Mouse (Mus musculus): ENCODE measurements around the gene Tex52. TPM values are rescaled to one million over a fixed set of nuclear protein-coding genes. Genes with fewer than 3 reads are reported as not detected.

Gene Tex52
- polyA plus RNA-seq, 1 experiment from 2014 or later, result 0.42 TPM

- Histone ChIP-seq H3K4me3 (ENCODE audit: low read depth, low read length) (no peak overlapping the region), H3K4me2 (no peak overlapping the region), H3K9me3 (replicated peaks; ENCODE audit: control insufficient read depth, low read length) (no peaks in the 10 kb centered on the region), H3K9ac (ENCODE audit: low read depth, low read length) (no peak overlapping the region), H3K4me1 (ENCODE audit: control insufficient read depth, insufficient read depth, low read length) (0 out of 2 replicates have a peak, but pooled peaks cover 4% of the 10 kb centered on the region), H3K27ac (ENCODE audit: low read depth, low read length) (no peak overlapping the region), H3K36me3 (ENCODE audit: control insufficient read depth, insufficient read depth, low read length) (peaks cover 13% of the 10 kb centered on the region; the same call in 1 of the 2 replicates), H3K27me3 (ENCODE audit: control insufficient read depth, insufficient read depth, low read length) (no peaks in the 10 kb centered on the region)
- 58% methylated on average over 3 of the region's 3 CpGs for WGBS (ENCODE audit: insufficient replicate concordance)
- ATAC-seq (replicated peaks; ENCODE audit: insufficient number of reproducible peaks, low FRiP score, low TSS enrichment), result no peak
Observed at GRCm38 (mm10) chr6:128354140-128354539, 21.1 kb upstream of the Tex52 start.

GRCm38 (mm10) chr6:128355201-128355681 is 20.0 kb upstream of the Tex52 start:
- peak; percentile 46 for ATAC-seq (replicated peaks; ENCODE audit: insufficient number of reproducible peaks, low FRiP score, low TSS enrichment)
- WGBS (ENCODE audit: insufficient replicate concordance), result under 1% methylated on average over 26 of the region's 28 CpGs
- peaks cover 4% of the 10 kb centered on the region; the same call in 1 of the 2 replicates for H3K4me1 ChIP-seq (ENCODE audit: control insufficient read depth, insufficient read depth, low read length)
- peak overlapping the region; percentile 65 for H3K4me3 ChIP-seq (ENCODE audit: low read depth, low read length)
- peak overlapping the region; percentile 73 for H3K27ac ChIP-seq (ENCODE audit: low read depth, low read length)
- peaks cover 13% of the 10 kb centered on the region; the same call in 1 of the 2 replicates for H3K36me3 ChIP-seq (ENCODE audit: control insufficient read depth, insufficient read depth, low read length)
- H3K27me3 ChIP-seq (ENCODE audit: control insufficient read depth, insufficient read depth, low read length), result no peaks in the 10 kb centered on the region
- H3K9ac ChIP-seq (ENCODE audit: low read depth, low read length), result peak overlapping the region; percentile 73
- H3K9me3 ChIP-seq (replicated peaks; ENCODE audit: control insufficient read depth, low read length), result no peaks in the 10 kb centered on the region
- H3K4me2 ChIP-seq, result peak overlapping the region; percentile 84

- H3K9ac ChIP-seq (ENCODE audit: low read depth, low read length), result peak within 1 kb of the TSS; percentile 73
- H3K36me3 ChIP-seq (ENCODE audit: control insufficient read depth, insufficient read depth, low read length), result peaks cover 12% of the 10 kb centered on the region; the same call in 1 of the 2 replicates
- H3K4me3 ChIP-seq (ENCODE audit: low read depth, low read length), result peak within 1 kb of the TSS; percentile 65
- peak; percentile 99 for ATAC-seq (replicated peaks; ENCODE audit: insufficient number of reproducible peaks, low FRiP score, low TSS enrichment)
- under 1% methylated on average over 34 of the region's 42 CpGs for WGBS (ENCODE audit: insufficient replicate concordance)
- H3K4me1 ChIP-seq (ENCODE audit: control insufficient read depth, insufficient read depth, low read length), result peaks cover 4% of the 10 kb centered on the region; the same call in 1 of the 2 replicates
- H3K9me3 ChIP-seq (replicated peaks; ENCODE audit: control insufficient read depth, low read length), result no peaks in the 10 kb centered on the region
- H3K27ac ChIP-seq (ENCODE audit: low read depth, low read length), result peak within 1 kb of the TSS; percentile 73
- peak within 1 kb of the TSS; percentile 84 for H3K4me2 ChIP-seq
- no peaks in the 10 kb centered on the region for H3K27me3 ChIP-seq (ENCODE audit: control insufficient read depth, insufficient read depth, low read length)
Observed at GRCm38 (mm10) chr6:128355726-128356416, 19.4 kb upstream of the Tex52 start, which contains the start of gene Tulp3. TSS of gene Tulp3 (minus strand) at chr6:128355851.

- ATAC-seq (replicated peaks; ENCODE audit: insufficient number of reproducible peaks, low FRiP score, low TSS enrichment), result no peak
- Histone ChIP-seq H3K4me3 (ENCODE audit: low read depth, low read length) (no peak overlapping the region), H3K36me3 (ENCODE audit: control insufficient read depth, insufficient read depth, low read length) (peaks cover 11% of the 10 kb centered on the region; the same call in 1 of the 2 replicates), H3K4me2 (no peak overlapping the region), H3K4me1 (ENCODE audit: control insufficient read depth, insufficient read depth, low read length) (peaks cover 14% of the 10 kb centered on the region), H3K27ac (ENCODE audit: low read depth, low read length) (no peak overlapping the region), H3K27me3 (ENCODE audit: control insufficient read depth, insufficient read depth, low read length) (no peaks in the 10 kb centered on the region), H3K9me3 (replicated peaks; ENCODE audit: control insufficient read depth, low read length) (no peaks in the 10 kb centered on the region), H3K9ac (ENCODE audit: low read depth, low read length) (no peak overlapping the region)
- WGBS (ENCODE audit: insufficient replicate concordance), result 41% methylated on average over 2 of the region's 2 CpGs
Observed at GRCm38 (mm10) chr6:128358999-128359398, 16.3 kb upstream of the Tex52 start.

GRCm38 (mm10) chr6:128361901-128362300 is 13.4 kb upstream of the Tex52 start:
- Histone ChIP-seq H3K27me3 (ENCODE audit: control insufficient read depth, insufficient read depth, low read length) (no peaks in the 10 kb centered on the region), H3K27ac (ENCODE audit: low read depth, low read length) (peak overlapping the region; percentile 96), H3K4me1 (ENCODE audit: control insufficient read depth, insufficient read depth, low read length) (peaks cover 11% of the 10 kb centered on the region), H3K9ac (ENCODE audit: low read depth, low read length) (peak overlapping the region; percentile 86), H3K36me3 (ENCODE audit: control insufficient read depth, insufficient read depth, low read length) (peaks cover 20% of the 10 kb centered on the region), H3K4me3 (ENCODE audit: low read depth, low read length) (peak overlapping the region; percentile 96), H3K4me2 (peak overlapping the region; percentile 85), H3K9me3 (replicated peaks; ENCODE audit: control insufficient read depth, low read length) (no peaks in the 10 kb centered on the region)
- ATAC-seq (replicated peaks; ENCODE audit: insufficient number of reproducible peaks, low FRiP score, low TSS enrichment), result no peak
- WGBS (ENCODE audit: insufficient replicate concordance), result 18% methylated on average over 9 of the region's 9 CpGs

- ATAC-seq (replicated peaks; ENCODE audit: insufficient number of reproducible peaks, low FRiP score, low TSS enrichment), result peak; percentile 86
- peaks cover 25% of the 10 kb centered on the region for H3K36me3 ChIP-seq (ENCODE audit: control insufficient read depth, insufficient read depth, low read length)
- H3K27me3 ChIP-seq (ENCODE audit: control insufficient read depth, insufficient read depth, low read length), result no peaks in the 10 kb centered on the region
- H3K9me3 ChIP-seq (replicated peaks; ENCODE audit: control insufficient read depth, low read length), result no peaks in the 10 kb centered on the region
- H3K27ac ChIP-seq (ENCODE audit: low read depth, low read length), result peak within 1 kb of the TSS; percentile 96
- H3K9ac ChIP-seq (ENCODE audit: low read depth, low read length), result peak within 1 kb of the TSS; percentile 86
- H3K4me2 ChIP-seq, result peak within 1 kb of the TSS; percentile 85
- H3K4me1 ChIP-seq (ENCODE audit: control insufficient read depth, insufficient read depth, low read length), result peaks cover 11% of the 10 kb centered on the region
- WGBS (ENCODE audit: insufficient replicate concordance), result under 1% methylated on average over 58 of the region's 76 CpGs
- peak within 1 kb of the TSS; percentile 96 for H3K4me3 ChIP-seq (ENCODE audit: low read depth, low read length)
Observed at GRCm38 (mm10) chr6:128362381-128363006, 12.8 kb upstream of the Tex52 start, which contains the start of the genes Rhno1 and Foxm1. TSS of gene Rhno1 (minus strand) at chr6:128362911. TSS of gene Foxm1 (plus strand) at chr6:128362967.

GRCm38 (mm10) chr6:128363007-128363825 is 12.0 kb upstream of the Tex52 start:
- Histone ChIP-seq H3K36me3 (ENCODE audit: control insufficient read depth, insufficient read depth, low read length) (peaks cover 25% of the 10 kb centered on the region), H3K4me1 (ENCODE audit: control insufficient read depth, insufficient read depth, low read length) (peaks cover 11% of the 10 kb centered on the region), H3K4me2 (peak overlapping the region; percentile 85), H3K9me3 (replicated peaks; ENCODE audit: control insufficient read depth, low read length) (no peaks in the 10 kb centered on the region), H3K4me3 (ENCODE audit: low read depth, low read length) (peak overlapping the region; percentile 96), H3K9ac (ENCODE audit: low read depth, low read length) (peak overlapping the region; percentile 86), H3K27me3 (ENCODE audit: control insufficient read depth, insufficient read depth, low read length) (no peaks in the 10 kb centered on the region), H3K27ac (ENCODE audit: low read depth, low read length) (peak overlapping the region; percentile 96)
- peak; percentile 32; the same call in 1 of the 2 replicates for ATAC-seq (replicated peaks; ENCODE audit: insufficient number of reproducible peaks, low FRiP score, low TSS enrichment)
- WGBS (ENCODE audit: insufficient replicate concordance), result 2% methylated on average over 46 of the region's 46 CpGs

- no peaks in the 10 kb centered on the region for H3K27me3 ChIP-seq (ENCODE audit: control insufficient read depth, insufficient read depth, low read length)
- peaks cover 29% of the 10 kb centered on the region for H3K36me3 ChIP-seq (ENCODE audit: control insufficient read depth, insufficient read depth, low read length)
- no peak for ATAC-seq (replicated peaks; ENCODE audit: insufficient number of reproducible peaks, low FRiP score, low TSS enrichment)
- no peak overlapping the region for H3K27ac ChIP-seq (ENCODE audit: low read depth, low read length)
- peaks cover 11% of the 10 kb centered on the region for H3K4me1 ChIP-seq (ENCODE audit: control insufficient read depth, insufficient read depth, low read length)
- H3K9me3 ChIP-seq (replicated peaks; ENCODE audit: control insufficient read depth, low read length), result no peaks in the 10 kb centered on the region
- WGBS (ENCODE audit: insufficient replicate concordance), result 77% methylated on average over 6 of the region's 6 CpGs
- H3K9ac ChIP-seq (ENCODE audit: low read depth, low read length), result no peak overlapping the region
- H3K4me3 ChIP-seq (ENCODE audit: low read depth, low read length), result no peak overlapping the region
- H3K4me2 ChIP-seq, result no peak overlapping the region
Observed at GRCm38 (mm10) chr6:128364721-128365120, 10.5 kb upstream of the Tex52 start.
